Mouse (Mus musculus) limb, embryonic 11.5 days (tissue): ENCODE measurements around the gene Lrba. TPM values are rescaled to one million over a fixed set of nuclear protein-coding genes. Genes with fewer than 3 reads are reported as not detected.
A peak's percentile ranks its signal among the peaks of the same experiment; 100 is the strongest.

ENCODE experiments used
- ATAC-seq: fragments of 200-750 bp; cut with Nextera tagmentation; 2 replicates; pipeline ENCODE4 v1.8.0; 2017; ENCODE audit warnings: low read depth; ENCODE audit not compliant: insufficient number of reproducible peaks, low FRiP score, low TSS enrichment
- DNase-seq: peaks from one replicate; pipeline ENCODE4 v3.0.0-alpha.2; 2015; ENCODE audit warnings: low spot score
- H3K27ac ChIP-seq: fragments of 300-500 bp; sonication (generic); replicated peaks from 2 replicates; pipeline ENCODE4 v1.5.1; 2014; ENCODE audit warnings: low read depth, mild to moderate bottlenecking, low read length
- H3K27me3 ChIP-seq: fragments of 300-500 bp; sonication (generic); 2 replicates; pipeline ENCODE4 v1.6.1; 2014; ENCODE audit warnings: mild to moderate bottlenecking, low read length, mixed read lengths; ENCODE audit not compliant: control insufficient read depth, insufficient read depth
- H3K36me3 ChIP-seq: fragments of 300-500 bp; sonication (generic); 2 replicates; pipeline ENCODE4 v1.6.1; 2014; ENCODE audit warnings: mild to moderate bottlenecking, low read length, moderate library complexity, mixed read lengths; ENCODE audit not compliant: control insufficient read depth, insufficient read depth
- H3K4me1 ChIP-seq: fragments of 300-500 bp; sonication (generic); 2 replicates; pipeline ENCODE4 v1.6.1; 2014; ENCODE audit warnings: low read length, mixed read lengths; ENCODE audit not compliant: control insufficient read depth, insufficient read depth
- H3K4me2 ChIP-seq: fragments of 300-500 bp; sonication (generic); 2 replicates; pipeline ENCODE4 v1.6.1; 2014; ENCODE audit warnings: low read depth, mild to moderate bottlenecking, moderate library complexity; ENCODE audit not compliant: severe bottlenecking
- H3K4me3 ChIP-seq: fragments of 300-500 bp; sonication (generic); 2 replicates; pipeline ENCODE4 v1.5.1; 2014; ENCODE audit warnings: low read depth, low read length
- H3K9ac ChIP-seq: fragments of 300-500 bp; sonication (generic); 2 replicates; pipeline ENCODE4 v1.6.1; 2014; ENCODE audit warnings: mild to moderate bottlenecking, low read length
- H3K9me3 ChIP-seq: fragments of 300-500 bp; sonication (generic); 2 replicates; pipeline ENCODE4 v1.6.1; 2016; ENCODE audit warnings: low read length; ENCODE audit not compliant: control insufficient read depth
- WGBS: fragments of 180-500 bp; shearing (Covaris S2); extraction: QIAGEN DNeasy Blood & Tissue Kit; methylation state at CpG from one replicate; pipeline ENCODE4 v1.1.7; 2014; 5-methylcytosine and 5-hydroxymethylcytosine counted together
- polyA plus RNA-seq: library from polyadenylated mRNA; unstranded; fragments of >200 nt; fragmentation: Nextera tagmentation; extraction: Ambion mirVana; gene quantifications from 2 replicates; pipeline ENCODE4 v1.2.1, GENCODE M21; 2014

Lrba gene
- polyA plus RNA-seq, 1 experiment from 2014 or later, result 11.9 TPM

DNA sequence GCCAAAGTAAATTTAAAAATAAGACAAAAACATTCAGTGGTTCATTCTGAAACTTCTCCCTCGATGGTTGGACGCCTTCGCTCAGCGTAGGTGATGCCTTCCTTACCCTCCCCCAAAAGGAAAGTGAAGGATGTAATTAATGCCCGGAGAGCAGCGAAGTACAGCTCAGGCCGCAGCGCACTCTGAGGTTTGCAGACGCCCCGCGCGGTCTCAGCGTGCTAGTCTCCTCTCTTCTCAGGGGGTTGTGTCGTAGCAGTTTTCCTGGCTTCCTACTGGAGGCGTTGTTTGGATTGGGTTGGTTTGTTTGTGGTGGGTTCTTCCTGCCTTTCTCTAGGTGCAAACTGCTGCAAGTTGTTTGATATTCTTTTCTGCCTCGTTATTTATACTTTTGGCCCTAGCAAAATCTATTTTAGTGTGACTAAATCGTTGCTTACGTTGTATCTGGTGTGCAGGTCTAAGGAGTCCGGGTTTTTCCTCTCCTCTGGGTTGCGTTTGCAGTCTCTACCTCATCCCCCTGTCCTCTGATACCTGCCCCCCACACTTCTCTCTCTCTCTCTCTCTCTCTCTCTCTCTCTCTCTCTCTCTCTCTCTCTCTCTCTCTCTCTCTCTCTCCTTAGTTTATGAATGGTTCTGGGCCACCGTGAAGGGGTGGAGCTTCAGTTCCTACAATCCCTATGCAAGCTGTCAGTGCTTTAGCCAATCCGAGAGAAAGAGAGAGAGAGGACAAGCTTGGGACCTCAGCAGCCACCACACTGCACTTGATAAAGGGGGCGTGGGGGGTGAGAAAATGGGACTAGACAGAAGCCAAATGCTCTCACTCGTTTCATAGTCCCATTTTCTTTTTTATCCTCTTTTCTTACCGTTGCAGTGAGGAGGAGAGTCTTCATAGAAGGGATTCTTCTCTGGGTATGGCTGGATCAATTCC lies 323.9 kb downstream of the Lrba start, which contains the start of gene Mab21l2:
TSS of gene Mab21l2 (minus strand) at position 539 of the 925 bp plus-strand sequence.
- peaks cover 8% of the 10 kb centered on the region; the same call in 1 of the 2 replicates for H3K4me1 ChIP-seq
- peak; percentile 86 for ATAC-seq

GRCm38 (mm10) chr3:86550301-86551010 lies 326.0 kb downstream of the Lrba start:
- Histone ChIP-seq H3K9me3 (no peaks in the 10 kb centered on the region), H3K4me2 (peak overlapping the region; percentile 58), H3K4me3 (peak overlapping the region; percentile 22), H3K36me3 (no peaks in the 10 kb centered on the region; the same call in 1 of the 2 replicates), H3K27ac (peak overlapping the region; percentile 95), H3K9ac (peak overlapping the region; percentile 60), H3K4me1 (peaks cover 8% of the 10 kb centered on the region; the same call in 1 of the 2 replicates), H3K27me3 (no peaks in the 10 kb centered on the region)
- DNase-seq, result peak; percentile 86
- ATAC-seq, result peak; percentile 75
- under 1% methylated on average over 22 of the region's 22 CpGs for WGBS

More for the DNA sequence above, 323.9 kb downstream of the Lrba start, which contains the start of gene Mab21l2:
- peak; percentile 86 for DNase-seq
- Histone ChIP-seq H3K27me3 (no peaks in the 10 kb centered on the region), H3K4me2 (peak within 1 kb of the TSS; percentile 59), H3K4me3 (peak within 1 kb of the TSS; percentile 77), H3K36me3 (no peaks in the 10 kb centered on the region; the same call in 1 of the 2 replicates), H3K9ac (peak within 1 kb of the TSS; percentile 100), H3K9me3 (no peaks in the 10 kb centered on the region), H3K27ac (peak within 1 kb of the TSS; percentile 100)
- under 1% methylated on average over 25 of the region's 25 CpGs for WGBS

DNA sequence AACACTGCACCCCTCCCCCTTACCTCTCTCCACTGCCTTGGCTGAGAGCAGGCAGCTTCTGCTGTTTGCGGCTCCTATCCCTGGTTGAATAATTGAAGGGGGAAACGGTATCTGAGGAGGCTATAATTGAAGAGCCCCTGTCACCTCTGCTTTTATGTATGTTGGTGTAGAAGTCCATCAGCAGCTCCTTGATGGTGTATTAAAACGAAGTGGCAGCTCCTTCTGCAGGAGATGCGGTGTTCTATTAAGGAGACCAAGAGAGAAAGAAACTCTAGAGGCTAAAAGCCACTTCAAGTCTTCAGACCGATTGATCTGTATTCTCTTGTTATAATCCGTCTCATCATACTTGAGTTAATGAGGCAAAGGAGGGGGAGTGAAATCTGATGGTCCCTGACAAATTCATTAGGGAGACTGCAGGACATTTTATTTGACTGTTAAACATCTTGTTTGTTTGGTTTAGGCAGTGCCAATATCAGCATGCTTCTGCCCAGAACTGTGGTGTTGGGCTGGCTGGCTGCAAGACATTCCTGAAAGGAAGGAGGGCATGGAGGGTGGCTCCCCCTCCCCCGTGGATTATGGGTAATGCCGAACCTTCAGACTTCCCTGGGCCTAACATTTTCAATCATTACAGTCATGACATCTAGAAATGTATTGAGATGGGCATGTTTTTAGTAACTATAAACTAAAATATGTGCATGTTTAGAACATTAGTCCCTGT lies 326.7 kb downstream of the Lrba start:
- peak overlapping the region; percentile 95 for H3K27ac ChIP-seq
- H3K27me3 ChIP-seq, result no peaks in the 10 kb centered on the region
- H3K36me3 ChIP-seq, result no peaks in the 10 kb centered on the region; the same call in 1 of the 2 replicates
- H3K9ac ChIP-seq, result peak overlapping the region; percentile 34; the same call in 1 of the 2 replicates
- H3K9me3 ChIP-seq, result no peaks in the 10 kb centered on the region
- H3K4me2 ChIP-seq, result peak overlapping the region; percentile 58
- 4% methylated on average over 8 of the region's 8 CpGs for WGBS
- ATAC-seq (peak; percentile 44; the same call in 1 of the 2 replicates), DNase-seq (peak; percentile 71)
- H3K4me1 ChIP-seq, result peaks cover 8% of the 10 kb centered on the region; the same call in 1 of the 2 replicates
- no peak overlapping the region; the same call in 1 of the 2 replicates for H3K4me3 ChIP-seq

DNA sequence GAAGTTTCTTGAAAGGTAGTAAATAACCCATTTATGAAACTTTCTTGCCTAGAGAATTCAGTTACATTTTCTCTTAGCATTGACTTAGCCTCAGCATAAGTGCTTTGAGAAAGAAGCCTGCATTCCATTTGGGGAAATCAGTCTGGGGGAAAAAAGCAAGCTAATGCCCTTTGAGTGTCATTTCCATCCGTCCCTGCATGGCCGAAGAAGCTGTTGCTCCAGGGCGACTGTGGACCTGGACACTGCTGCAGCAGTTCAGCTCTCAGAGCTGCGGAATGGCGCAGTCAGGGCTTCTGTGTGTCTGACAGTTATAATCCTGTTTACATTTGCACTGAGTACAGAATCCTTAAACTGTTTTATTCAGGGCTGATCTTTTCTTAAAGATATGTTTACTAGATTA lies 327.7 kb downstream of the Lrba start:
- no peak overlapping the region for H3K9ac ChIP-seq
- 15% methylated on average over 5 of the region's 5 CpGs for WGBS
- H3K4me1 ChIP-seq, result peaks cover 14% of the 10 kb centered on the region; the same call in 1 of the 2 replicates
- no peaks in the 10 kb centered on the region for H3K36me3 ChIP-seq
- no peak for DNase-seq
- H3K4me2 ChIP-seq, result no peak overlapping the region
- H3K27ac ChIP-seq, result no peak overlapping the region
- H3K9me3 ChIP-seq, result no peaks in the 10 kb centered on the region
- H3K4me3 ChIP-seq, result no peak overlapping the region
- H3K27me3 ChIP-seq, result no peaks in the 10 kb centered on the region
- ATAC-seq, result no peak

DNA sequence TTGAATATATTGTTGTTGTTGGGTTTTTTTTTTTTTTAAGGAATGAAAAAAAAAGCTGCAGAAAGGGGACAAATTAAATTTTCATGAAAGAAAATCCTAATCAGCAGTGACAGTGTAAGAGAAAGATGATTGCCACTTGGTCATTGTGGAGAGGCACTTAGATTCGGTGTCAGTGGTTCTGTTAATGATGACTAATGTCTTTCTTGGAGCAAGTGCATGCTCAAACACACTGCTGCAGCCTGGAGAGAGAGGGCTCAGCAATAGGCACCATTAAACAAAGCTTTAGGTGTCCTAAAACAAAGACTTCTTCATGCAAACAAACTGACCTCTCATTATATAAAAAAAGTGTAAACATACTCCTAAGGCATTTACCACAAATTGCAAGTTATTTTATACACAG lies 334.5 kb downstream of the Lrba start:
- Histone ChIP-seq H3K4me2 (no peak overlapping the region), H3K9me3 (no peaks in the 10 kb centered on the region), H3K9ac (no peak overlapping the region), H3K4me1 (peaks cover 7% of the 10 kb centered on the region; the same call in 1 of the 2 replicates), H3K36me3 (no peaks in the 10 kb centered on the region), H3K27me3 (no peaks in the 10 kb centered on the region), H3K4me3 (no peak overlapping the region), H3K27ac (no peak overlapping the region)
- 39% methylated on average over 1 of the region's 1 CpGs for WGBS
- no peak for ATAC-seq
- no peak for DNase-seq

DNA sequence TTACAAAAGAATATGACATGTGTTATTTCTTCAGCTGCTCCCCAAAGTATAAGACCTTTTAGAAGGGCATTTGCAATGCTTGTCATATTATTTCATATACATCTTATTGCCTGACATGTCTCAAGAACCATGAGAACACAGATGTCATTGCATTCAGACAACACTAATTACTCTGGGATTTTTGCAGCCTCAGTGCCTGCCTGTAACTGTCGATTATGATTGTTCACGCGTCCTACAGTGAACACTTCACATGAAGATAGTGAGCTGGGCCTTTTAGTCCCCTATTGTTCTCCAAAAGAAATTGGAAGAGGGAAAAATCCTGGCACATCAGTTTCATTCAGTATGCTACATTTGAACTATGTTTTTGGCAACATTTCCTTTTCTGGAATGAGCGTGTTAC lies 335.2 kb downstream of the Lrba start:
- Histone ChIP-seq H3K9ac (no peak overlapping the region), H3K4me3 (no peak overlapping the region), H3K27me3 (no peaks in the 10 kb centered on the region), H3K4me1 (peaks cover 7% of the 10 kb centered on the region; the same call in 1 of the 2 replicates), H3K27ac (no peak overlapping the region), H3K4me2 (no peak overlapping the region), H3K36me3 (no peaks in the 10 kb centered on the region), H3K9me3 (no peaks in the 10 kb centered on the region)
- WGBS, result 88% methylated on average over 4 of the region's 4 CpGs
- ATAC-seq, result no peak
- no peak for DNase-seq

DNA sequence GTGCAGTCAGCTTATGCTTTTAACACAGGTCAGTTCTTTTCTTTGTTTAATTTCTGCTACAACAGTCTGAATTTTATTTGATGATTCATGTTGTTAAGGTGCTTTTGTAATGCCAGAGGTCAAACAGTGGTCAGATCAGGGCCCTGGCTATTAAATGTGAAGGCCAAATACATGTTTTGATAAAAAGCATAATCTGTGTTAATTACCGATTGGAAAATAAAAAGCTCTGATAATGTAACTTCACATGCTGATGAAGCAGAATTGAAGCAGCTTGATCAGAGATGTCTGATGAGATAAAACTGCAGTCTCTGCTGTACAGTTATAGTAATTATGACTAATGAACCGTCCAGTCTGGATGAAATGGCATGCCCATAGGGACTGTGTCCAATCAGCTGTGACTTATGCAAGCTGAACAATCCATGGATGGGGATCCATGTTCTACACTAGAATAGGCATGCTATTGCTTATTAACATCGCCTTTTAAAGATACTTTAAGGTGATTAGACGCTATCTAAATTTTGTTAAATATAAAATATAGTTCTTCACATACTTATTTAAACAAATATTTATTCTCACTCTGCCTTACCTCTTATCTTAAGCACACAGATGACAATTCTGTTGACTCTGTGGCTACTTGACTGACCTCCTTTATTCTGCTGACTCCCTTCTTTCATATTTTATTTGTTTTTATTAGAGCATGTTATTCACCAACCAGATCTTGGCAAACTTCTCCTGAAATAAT lies 336.0 kb downstream of the Lrba start:
- Histone ChIP-seq H3K9me3 (no peaks in the 10 kb centered on the region), H3K4me3 (no peak overlapping the region), H3K36me3 (no peaks in the 10 kb centered on the region), H3K27ac (no peak overlapping the region), H3K4me2 (no peak overlapping the region), H3K4me1 (peaks cover 7% of the 10 kb centered on the region; the same call in 1 of the 2 replicates), H3K9ac (no peak overlapping the region), H3K27me3 (no peaks in the 10 kb centered on the region)
- ATAC-seq (no peak), DNase-seq (no peak)
- 89% methylated on average over 4 of the region's 4 CpGs for WGBS
